Mouse (Mus musculus): ENCODE results near the gene Spcs1.

DNA sequence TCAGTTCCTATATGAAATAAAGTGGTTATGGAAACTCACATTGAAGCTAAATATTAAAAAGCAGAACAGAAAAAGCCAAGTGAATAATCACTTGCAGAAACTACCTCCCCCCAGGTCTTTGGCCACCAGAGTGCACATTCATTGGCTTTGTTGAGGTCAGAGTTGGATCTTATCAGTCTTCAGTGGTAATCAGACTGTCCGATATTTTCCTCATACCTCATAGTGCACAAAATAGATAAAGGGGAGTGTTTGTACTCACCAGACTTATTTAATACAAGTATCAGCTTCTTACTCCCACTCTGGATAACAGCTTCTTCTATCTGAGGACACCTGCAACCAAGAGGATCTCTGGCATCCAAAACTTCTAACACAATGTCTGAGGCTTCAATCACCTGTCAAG lies 14.6 kb upstream of the Spcs1 start:
- TF ChIP-seq POLR2A (IDR thresholded peaks at IDR 0.05; ENCODE audit: borderline replicate concordance, control insufficient read depth, low read depth, low read length): no peak
- TF ChIP-seq CTCF (IDR thresholded peaks at IDR 0.05; ENCODE audit: control insufficient read depth, insufficient read depth, low read length): no peak
